Mouse (Mus musculus) liver, embryonic 15.5 days (tissue): ENCODE measurements around the gene Tmem243. TPM values are rescaled to one million over a fixed set of nuclear protein-coding genes. Genes with fewer than 3 reads are reported as not detected.

Experiments used
- ATAC-seq: fragments of 200-750 bp; cut with Nextera tagmentation; 2 replicates; pipeline ENCODE4 v1.8.0; 2017; ENCODE audit warnings: moderate number of reproducible peaks, mild to moderate bottlenecking, moderate library complexity; ENCODE audit not compliant: insufficient read depth
- H3K27ac ChIP-seq: fragments of 300-500 bp; sonication (generic); replicated peaks from 2 replicates; pipeline ENCODE4 v1.5.1; 2015; ENCODE audit warnings: mild to moderate bottlenecking, inconsistent platforms
- H3K27me3 ChIP-seq: fragments of 300-500 bp; sonication (generic); 2 replicates; pipeline ENCODE4 v1.6.1; 2015; ENCODE audit warnings: mild to moderate bottlenecking, inconsistent platforms
- H3K36me3 ChIP-seq: fragments of 300-500 bp; sonication (generic); replicated peaks from 2 replicates; pipeline ENCODE4 v1.6.1; 2015; ENCODE audit warnings: moderate library complexity, mild to moderate bottlenecking, inconsistent platforms
- H3K4me1 ChIP-seq: fragments of 300-500 bp; sonication (generic); replicated peaks from 2 replicates; pipeline ENCODE4 v1.6.1; 2015; ENCODE audit warnings: inconsistent platforms
- H3K4me2 ChIP-seq: fragments of 300-500 bp; sonication (generic); 2 replicates; pipeline ENCODE4 v1.6.1; 2015; ENCODE audit warnings: moderate library complexity, mild to moderate bottlenecking, inconsistent platforms
- H3K4me3 ChIP-seq: fragments of 300-500 bp; sonication (generic); replicated peaks from 2 replicates; pipeline ENCODE4 v1.5.1; 2015; ENCODE audit warnings: mild to moderate bottlenecking, inconsistent platforms
- H3K9ac ChIP-seq: fragments of 300-500 bp; sonication (generic); 2 replicates; pipeline ENCODE4 v1.6.1; 2015; ENCODE audit warnings: moderate library complexity, mild to moderate bottlenecking, inconsistent platforms
- H3K9me3 ChIP-seq: fragments of 300-500 bp; sonication (generic); replicated peaks from 2 replicates; pipeline ENCODE4 v1.6.1; 2016; ENCODE audit warnings: inconsistent platforms
- WGBS: fragments of 180-500 bp; shearing (Covaris S2); methylation state at CpG from one replicate; pipeline ENCODE4 v1.1.7; 2015; ENCODE audit warnings: mixed read lengths; ENCODE audit not compliant: insufficient replicate concordance; 5-methylcytosine and 5-hydroxymethylcytosine counted together
- polyA plus RNA-seq: library from polyadenylated mRNA; unstranded; fragments of >200 nt; fragmentation: Nextera tagmentation; extraction: Ambion mirVana; gene quantifications from 2 replicates; pipeline ENCODE4 v1.2.1, GENCODE M21; 2015

Tmem243 gene
- polyA plus RNA-seq, 1 experiment from 2014 or later = 10.9 TPM

DNA sequence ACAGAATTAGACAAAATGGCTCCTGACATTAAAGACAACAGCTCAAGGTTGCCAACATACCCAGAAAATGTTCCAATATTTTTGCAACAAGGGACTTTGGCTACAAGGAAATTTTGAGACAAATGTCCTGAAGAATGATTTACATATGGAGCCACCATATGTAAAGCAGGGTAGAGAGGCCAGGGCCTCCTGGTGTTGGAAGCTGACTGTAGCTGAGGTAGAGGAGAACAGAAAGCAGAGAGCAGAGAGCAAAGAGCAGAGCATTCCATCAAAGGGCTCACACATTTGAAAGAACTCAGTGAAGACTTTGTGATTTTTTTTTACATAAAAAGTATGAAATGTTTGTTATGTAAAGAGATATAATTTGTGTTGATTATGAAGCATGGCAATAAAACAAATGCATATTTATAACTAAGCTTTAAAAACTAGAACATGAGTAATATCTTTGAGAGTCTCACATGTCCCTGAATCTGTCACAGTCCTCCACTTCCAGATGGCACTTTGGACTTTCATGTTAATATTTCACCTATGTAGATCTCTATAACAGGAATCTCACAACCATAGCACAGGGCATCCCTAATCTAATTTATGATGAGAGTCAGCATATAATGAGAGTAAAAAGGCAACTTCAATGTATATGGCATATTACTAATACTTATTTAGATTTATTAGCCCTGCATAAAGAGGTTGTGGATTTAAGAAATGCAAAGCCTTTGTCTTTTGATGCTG lies 20.5 kb upstream of the Tmem243 start:
- Histone ChIP-seq H3K4me1 (no peaks in the 10 kb centered on the region), H3K9me3 (no peaks in the 10 kb centered on the region), H3K27ac (no peak overlapping the region), H3K36me3 (no peaks in the 10 kb centered on the region), H3K9ac (no peak overlapping the region), H3K4me3 (no peak overlapping the region), H3K27me3 (no peaks in the 10 kb centered on the region), H3K4me2 (no peak overlapping the region)
- ATAC-seq = no peak

DNA sequence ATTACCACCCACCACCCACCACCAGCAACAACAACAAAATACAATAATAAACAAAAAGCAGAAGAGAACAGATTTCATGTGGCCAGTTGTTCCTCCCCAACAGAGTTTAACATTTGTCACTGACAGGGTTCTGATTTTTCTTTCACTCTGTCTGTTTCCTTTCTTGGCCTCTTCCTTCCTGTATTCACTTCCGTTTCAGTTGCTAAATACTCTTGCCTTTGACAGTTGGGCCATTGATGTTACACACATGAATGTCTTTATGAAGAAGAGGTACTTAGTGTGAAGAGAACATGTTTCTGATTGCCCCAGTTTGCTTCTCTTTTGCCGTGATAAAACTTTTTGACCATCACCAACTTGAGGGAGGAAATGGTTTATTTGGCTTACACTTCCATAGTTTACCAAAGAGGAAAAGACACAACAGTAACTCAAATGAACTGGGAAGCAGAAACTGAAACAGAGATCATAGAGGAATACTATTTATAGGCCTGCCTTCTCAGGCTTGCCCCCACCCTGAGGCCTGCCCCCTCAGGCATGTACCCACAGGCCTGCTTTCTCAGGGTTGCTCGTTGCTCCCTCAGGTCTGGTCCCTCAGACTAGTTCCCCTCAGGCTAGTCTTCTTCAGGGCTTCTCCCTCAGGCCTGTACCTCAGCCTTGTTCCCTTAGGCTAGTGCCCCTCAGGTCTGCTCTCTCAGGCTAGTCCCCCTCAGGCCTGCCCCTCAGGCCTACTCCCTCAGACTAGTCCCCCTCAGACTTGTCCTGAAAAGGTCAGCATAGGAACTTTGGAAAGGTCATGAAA lies 13.3 kb upstream of the Tmem243 start:
- Histone ChIP-seq H3K4me1 (no peaks in the 10 kb centered on the region), H3K9me3 (no peaks in the 10 kb centered on the region), H3K36me3 (no peaks in the 10 kb centered on the region), H3K9ac (no peak overlapping the region), H3K27ac (no peak overlapping the region), H3K4me3 (no peak overlapping the region), H3K27me3 (no peaks in the 10 kb centered on the region), H3K4me2 (no peak overlapping the region)
- ATAC-seq = no peak
- 20% methylated on average over 3 of the region's 3 CpGs for WGBS

- H3K27ac ChIP-seq = no peak overlapping the region
- no peaks in the 10 kb centered on the region for H3K27me3 ChIP-seq
- WGBS = 53% methylated on average over 6 of the region's 6 CpGs
- H3K9me3 ChIP-seq = no peaks in the 10 kb centered on the region
- H3K9ac ChIP-seq = no peak overlapping the region
- no peaks in the 10 kb centered on the region for H3K36me3 ChIP-seq
- H3K4me2 ChIP-seq = no peak overlapping the region
- H3K4me3 ChIP-seq = no peak overlapping the region
- no peaks in the 10 kb centered on the region for H3K4me1 ChIP-seq
- no peak for ATAC-seq
Observed at GRCm38 (mm10) chr5:9090493-9091106, 9.9 kb upstream of the Tmem243 start.

GRCm38 (mm10) chr5:9092716-9093115 lies 7.8 kb upstream of the Tmem243 start:
- 63% methylated on average over 1 of the region's 1 CpGs for WGBS
- Histone ChIP-seq H3K9ac (no peak overlapping the region), H3K4me3 (no peak overlapping the region), H3K9me3 (no peaks in the 10 kb centered on the region), H3K4me2 (no peak overlapping the region), H3K4me1 (no peaks in the 10 kb centered on the region), H3K27ac (no peak overlapping the region), H3K27me3 (no peaks in the 10 kb centered on the region), H3K36me3 (no peaks in the 10 kb centered on the region)
- no peak for ATAC-seq

- no peak for ATAC-seq
- H3K27ac ChIP-seq = no peak overlapping the region
- no peak overlapping the region for H3K9ac ChIP-seq
- H3K36me3 ChIP-seq = no peaks in the 10 kb centered on the region
- WGBS = 38% methylated on average over 4 of the region's 4 CpGs
- no peaks in the 10 kb centered on the region for H3K4me1 ChIP-seq
- no peaks in the 10 kb centered on the region for H3K9me3 ChIP-seq
- no peak overlapping the region for H3K4me3 ChIP-seq
- no peak overlapping the region for H3K4me2 ChIP-seq
- H3K27me3 ChIP-seq = peaks cover 8% of the 10 kb centered on the region
Observed at GRCm38 (mm10) chr5:9093490-9093889, 7.0 kb upstream of the Tmem243 start.

DNA sequence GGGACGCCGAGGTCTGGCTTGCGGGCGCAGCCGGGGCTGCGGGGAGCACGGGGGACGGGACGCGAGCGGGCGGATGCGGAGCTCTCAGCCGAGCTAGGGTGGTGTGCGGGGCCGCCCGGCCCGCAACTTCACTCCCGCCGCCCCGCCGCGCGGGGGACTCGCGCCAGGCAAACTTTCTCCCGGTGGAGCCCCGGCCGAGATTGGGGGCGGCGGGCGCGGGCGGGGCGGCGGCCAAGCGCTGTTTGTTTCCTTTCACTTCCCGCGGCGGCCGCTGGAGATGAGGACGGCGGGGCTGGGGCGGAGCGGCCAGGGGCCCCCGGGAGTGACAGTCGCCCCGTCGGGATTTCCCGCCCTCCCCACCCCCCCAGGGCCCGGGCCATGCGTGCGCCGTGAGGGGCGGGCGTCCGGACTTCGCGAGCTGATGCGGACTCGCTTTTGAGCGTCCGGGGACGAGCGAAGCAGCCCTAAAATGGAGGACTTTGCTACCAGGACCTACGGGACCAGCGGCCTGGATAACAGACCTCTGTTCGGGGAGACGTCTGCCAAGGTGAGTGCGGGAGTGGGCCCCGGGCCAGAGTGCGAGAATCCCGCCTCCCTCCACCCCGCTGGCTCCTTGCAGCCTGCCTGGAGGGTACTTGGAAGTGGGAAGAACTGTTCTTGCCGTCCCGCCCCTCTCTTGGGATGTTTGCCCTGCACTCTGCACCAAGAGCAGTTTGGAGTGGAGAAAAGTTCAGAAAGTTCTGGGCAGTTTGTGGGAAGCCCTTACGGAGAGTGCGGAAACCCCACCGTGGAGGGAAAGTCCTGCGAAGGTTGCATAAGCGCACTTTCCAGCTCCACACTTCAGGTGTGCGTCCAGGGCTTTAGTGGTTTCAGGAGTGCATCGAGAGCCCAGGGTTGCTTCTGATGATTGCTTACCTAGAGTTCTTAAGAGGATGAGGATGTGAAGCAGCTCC lies 657 bp downstream of the Tmem243 start:
- Histone ChIP-seq H3K36me3 (no peaks in the 10 kb centered on the region), H3K9ac (peak overlapping the region; percentile 59), H3K4me3 (peak overlapping the region; percentile 74), H3K4me2 (peak overlapping the region; percentile 78), H3K27ac (peak overlapping the region; percentile 68), H3K4me1 (peaks cover 16% of the 10 kb centered on the region), H3K27me3 (peaks cover 65% of the 10 kb centered on the region), H3K9me3 (no peaks in the 10 kb centered on the region)
- ATAC-seq = peak; percentile 70
- under 1% methylated on average over 75 of the region's 83 CpGs for WGBS

DNA sequence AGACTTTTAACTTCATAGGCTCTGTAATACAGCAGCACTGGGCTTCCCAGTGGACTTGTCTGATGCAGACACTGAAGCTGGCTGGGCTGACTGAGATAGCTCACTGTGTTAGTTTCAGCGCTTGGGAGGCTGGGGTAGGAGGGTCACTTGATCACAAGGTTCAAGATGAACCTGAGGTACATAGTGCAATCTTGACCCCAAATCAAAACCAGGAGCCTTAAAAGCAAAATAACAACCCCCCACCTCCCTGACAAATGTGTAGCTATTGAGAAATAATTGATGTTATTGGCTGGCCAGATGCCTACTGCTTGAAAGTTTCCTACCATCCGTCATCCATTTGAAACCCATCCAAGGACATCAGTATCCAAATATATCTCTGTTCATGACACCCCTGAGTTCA lies 2.2 kb downstream of the Tmem243 start:
- Histone ChIP-seq H3K4me3 (no peak overlapping the region), H3K9me3 (no peaks in the 10 kb centered on the region), H3K27me3 (peaks cover 66% of the 10 kb centered on the region), H3K27ac (no peak overlapping the region), H3K36me3 (no peaks in the 10 kb centered on the region), H3K4me2 (no peak overlapping the region), H3K9ac (no peak overlapping the region), H3K4me1 (peaks cover 21% of the 10 kb centered on the region)
- no peak for ATAC-seq
- 77% methylated on average over 2 of the region's 2 CpGs for WGBS

DNA sequence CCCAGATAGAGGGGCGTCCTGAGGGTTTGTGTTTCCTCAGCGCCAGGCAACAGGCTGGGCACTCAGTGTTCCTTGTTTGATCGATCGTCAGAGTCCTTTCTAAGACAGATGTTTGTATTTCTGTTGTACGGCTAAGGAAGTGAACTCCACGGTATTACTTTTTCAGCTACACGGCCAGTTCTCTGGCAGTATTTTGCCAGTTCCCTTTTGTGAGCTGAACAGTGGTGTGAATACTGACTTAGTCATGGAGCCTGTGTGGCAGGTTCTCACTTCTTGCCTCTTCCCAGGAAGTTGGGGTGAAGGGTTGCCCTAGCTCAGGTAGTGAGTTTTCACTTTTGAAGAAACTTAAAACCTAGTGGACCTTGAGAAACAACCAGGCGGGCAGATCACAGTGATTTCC lies 3.5 kb downstream of the Tmem243 start:
- no peak for ATAC-seq
- Histone ChIP-seq H3K4me1 (peaks cover 21% of the 10 kb centered on the region), H3K4me2 (no peak overlapping the region), H3K9me3 (no peaks in the 10 kb centered on the region), H3K9ac (no peak overlapping the region), H3K4me3 (no peak overlapping the region), H3K27me3 (peaks cover 54% of the 10 kb centered on the region), H3K36me3 (no peaks in the 10 kb centered on the region), H3K27ac (no peak overlapping the region)
- WGBS = 36% methylated on average over 8 of the region's 8 CpGs

DNA sequence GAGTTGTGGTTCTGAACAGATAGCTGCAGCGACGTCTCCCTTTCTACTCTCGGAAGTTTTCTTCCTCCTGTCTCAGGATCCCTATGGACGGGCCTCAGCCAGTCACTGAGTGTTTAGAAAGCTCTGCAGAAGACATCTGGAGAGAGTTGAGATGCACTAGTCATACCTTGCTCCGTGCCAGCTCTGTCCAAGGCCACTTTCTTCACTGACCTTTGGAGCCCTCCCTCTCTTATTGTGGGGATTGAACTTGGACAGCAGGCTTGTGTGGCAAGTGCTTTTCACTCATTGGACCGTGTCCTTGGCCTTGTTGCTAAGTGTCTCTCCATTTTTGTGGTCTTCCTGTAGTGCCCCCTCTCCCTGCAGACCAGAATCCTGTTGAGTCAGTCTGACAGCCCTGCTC lies 6.3 kb downstream of the Tmem243 start:
- no peak for ATAC-seq

DNA sequence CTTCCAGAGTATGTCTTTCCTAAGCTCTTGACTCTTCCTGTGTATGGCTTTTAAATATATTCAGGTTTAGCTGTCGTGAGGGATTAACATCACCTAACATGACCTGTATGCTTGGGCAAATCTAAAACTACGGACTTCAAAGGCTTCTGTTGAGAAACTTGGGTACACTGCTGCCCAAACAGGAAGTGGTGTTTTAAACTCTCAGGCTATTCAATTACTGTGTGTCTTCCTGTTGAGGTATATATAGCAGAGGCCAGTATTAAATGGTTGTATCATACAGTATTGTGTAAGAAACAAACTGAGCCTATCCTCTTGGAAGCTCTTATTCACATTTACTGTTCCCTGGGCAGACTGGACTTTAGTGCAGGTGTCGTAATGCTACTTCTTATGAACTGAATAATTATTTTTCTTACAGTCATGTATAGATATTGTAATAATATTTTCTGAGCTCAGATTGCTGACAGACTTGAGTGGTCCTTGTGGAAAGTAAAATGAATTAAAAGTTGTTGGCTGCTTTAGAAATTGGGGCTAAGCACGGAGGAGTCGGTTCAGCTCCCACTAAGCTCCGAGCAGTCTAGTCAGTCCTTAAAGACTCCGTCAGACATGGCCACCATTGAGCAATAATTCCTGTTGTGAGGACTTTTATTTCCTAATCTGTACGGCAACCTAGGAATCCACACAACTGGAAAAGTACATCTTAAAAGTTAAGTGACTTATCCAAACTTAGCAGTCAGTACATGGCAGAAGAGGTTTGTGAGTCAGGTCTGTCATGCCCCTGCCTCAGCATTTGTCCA lies 7.0 kb downstream of the Tmem243 start:
- no peaks in the 10 kb centered on the region for H3K36me3 ChIP-seq
- peaks cover 20% of the 10 kb centered on the region for H3K27me3 ChIP-seq
- H3K4me1 ChIP-seq = peaks cover 6% of the 10 kb centered on the region
- H3K4me3 ChIP-seq = no peak overlapping the region
- no peak overlapping the region for H3K9ac ChIP-seq
- no peak overlapping the region for H3K4me2 ChIP-seq
- 46% methylated on average over 8 of the region's 8 CpGs for WGBS
- ATAC-seq = no peak
- H3K9me3 ChIP-seq = no peaks in the 10 kb centered on the region
- H3K27ac ChIP-seq = no peak overlapping the region

More for the DNA sequence above, 6.3 kb downstream of the Tmem243 start:
- WGBS = 62% methylated on average over 6 of the region's 6 CpGs
- Histone ChIP-seq H3K4me1 (peaks cover 6% of the 10 kb centered on the region), H3K9ac (no peak overlapping the region), H3K9me3 (no peaks in the 10 kb centered on the region), H3K36me3 (no peaks in the 10 kb centered on the region), H3K27me3 (peaks cover 26% of the 10 kb centered on the region), H3K27ac (no peak overlapping the region), H3K4me3 (no peak overlapping the region), H3K4me2 (no peak overlapping the region)
